Mouse (Mus musculus): Measurements from ENCODE around the gene Clip1. TPM values are rescaled to one million over a fixed set of nuclear protein-coding genes. Genes with fewer than 3 reads are reported as not detected.
A peak's percentile ranks its signal among the peaks of the same experiment; 100 is the strongest.
"Not testable (repeated sequence)": the region's sequence is repeated elsewhere in the genome, so short reads cannot be mapped to it uniquely, and the experiment has no call there.

Gene Clip1
- 100 to 1,000 TPM in 24 of 26 experiments, 10 to 100 TPM in 2; 67.9 to 242 (median 166) TPM for total RNA-seq (2018; cell fraction: chromatin; rRNA removed)
- total RNA-seq (2018; cell fraction: cytosol; rRNA removed) = 10 to 100 TPM; 39.8 to 66.1 (median 53.8) TPM
- 100 to 1,000 TPM in 10 of 26 experiments, 10 to 100 TPM in 16; 58.0 to 166 (median 93.6) TPM for total RNA-seq (2018; cell fraction: nucleus; rRNA removed)
- polyA plus RNA-seq (2018) = 40.2 to 65.1 TPM (median 40.4 TPM) in 3 replicates

DNA sequence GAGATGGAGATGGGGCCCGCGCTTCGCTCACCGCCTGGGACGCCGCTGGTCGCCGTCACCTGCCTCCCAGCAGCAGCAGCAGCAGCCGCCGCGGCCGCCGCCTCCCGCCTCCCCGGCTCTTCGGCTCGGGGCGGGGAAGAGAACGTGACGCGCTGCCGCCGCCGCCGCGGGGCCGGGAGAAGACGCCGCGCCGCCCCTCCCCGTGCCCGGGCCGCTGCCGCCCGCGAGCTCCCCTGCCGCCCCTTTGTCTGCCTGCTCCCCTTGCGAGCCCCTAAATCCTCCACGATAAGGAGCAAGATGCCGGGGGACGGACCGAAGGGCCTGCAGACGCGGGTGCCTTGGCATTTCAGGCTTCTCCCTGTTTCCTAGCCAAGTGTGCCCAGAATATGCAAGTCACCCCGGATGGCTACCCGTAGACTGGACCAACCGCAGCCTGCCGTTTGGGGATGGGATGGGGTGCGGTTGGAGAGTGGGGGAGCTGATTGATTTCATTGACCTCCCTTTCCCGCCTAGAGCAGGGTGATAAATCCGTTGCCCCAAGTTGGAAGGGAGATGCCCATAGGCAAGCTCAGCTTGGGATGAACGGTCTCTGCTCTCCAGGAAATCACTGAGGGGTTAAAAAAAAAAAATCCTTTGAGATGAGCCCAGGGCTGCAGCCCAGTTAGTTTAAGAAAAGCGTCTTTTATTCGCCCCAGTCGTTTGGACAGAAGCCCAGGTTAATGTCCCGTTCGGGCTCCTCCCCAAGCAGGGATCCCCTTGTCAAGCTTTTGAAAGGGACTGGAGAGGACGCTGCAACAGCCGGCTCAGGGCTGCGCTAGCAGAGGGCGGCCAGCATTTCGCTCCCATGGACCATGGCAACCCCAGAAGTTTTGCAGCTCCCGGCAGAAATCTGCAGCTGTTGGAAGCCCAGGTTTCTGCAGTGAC lies at the start of gene Clip1:
Clip1 (minus strand) TSS at position 398 of the 924 bp plus-strand sequence.
- H3K27ac ChIP-seq = peak within 1 kb of the TSS; percentile 76

DNA sequence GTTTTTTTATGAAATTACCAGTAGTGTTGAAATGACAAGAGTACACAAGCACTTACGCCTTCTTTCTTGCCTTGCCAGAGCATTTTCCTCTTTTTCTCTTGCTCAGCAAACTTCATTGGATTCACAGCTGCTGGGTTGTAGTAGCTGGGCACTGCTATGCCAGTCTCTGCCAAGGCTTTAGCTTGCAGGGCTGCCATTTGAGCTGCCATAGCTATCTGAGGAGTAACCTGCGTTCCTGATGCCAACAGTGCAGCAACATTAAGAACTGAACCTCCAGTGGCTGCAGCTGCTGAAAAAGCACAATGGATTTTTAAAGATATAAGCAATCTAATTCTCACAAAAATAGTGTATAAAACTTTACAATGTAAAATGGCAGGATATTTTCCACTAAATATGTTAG lies 46.6 kb upstream of the Clip1 start:
- Histone ChIP-seq H3K4me3 (ENCODE audit: inconsistent target) (no peak overlapping the region), H3K27ac (no peak overlapping the region), H3K79me2 (ENCODE audit: inconsistent target) (peaks cover 33% of the 10 kb centered on the region; the same call in 1 of the 2 replicates), H3K36me3 (ENCODE audit: inconsistent target) (peaks cover 84% of the 10 kb centered on the region)
- 100% methylated on average over 2 of the region's 2 CpGs for WGBS (ENCODE audit: missing documents)

More for the DNA sequence above, at the start of gene Clip1:
- no peaks in the 10 kb centered on the region for H3K36me3 ChIP-seq (ENCODE audit: inconsistent target)
- H3K4me3 ChIP-seq (ENCODE audit: inconsistent target) = peak within 1 kb of the TSS; percentile 67
- H3K79me2 ChIP-seq (ENCODE audit: inconsistent target) = peaks cover 40% of the 10 kb centered on the region
- WGBS (ENCODE audit: missing documents) = 2% methylated on average over 31 of the region's 64 CpGs

DNA sequence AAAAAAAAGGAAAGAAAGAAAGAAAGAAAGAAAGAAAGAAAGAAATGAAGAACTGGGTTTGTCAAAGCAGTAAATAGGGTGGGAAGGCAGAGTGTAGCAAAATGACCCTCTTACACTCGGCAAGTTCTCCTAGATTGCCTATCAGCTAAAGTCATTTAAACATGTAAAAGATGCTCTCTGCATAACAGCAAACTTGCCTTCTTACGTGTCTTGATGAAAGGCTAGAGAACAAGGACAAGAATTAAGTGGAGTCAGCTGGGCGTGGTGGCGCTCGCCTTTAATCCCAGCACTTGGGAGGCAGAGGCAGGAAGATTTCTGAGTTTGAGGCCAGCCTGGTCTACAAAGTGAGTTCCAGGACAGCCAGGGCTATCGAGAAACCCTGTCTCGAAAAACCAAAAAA lies 39.4 kb upstream of the Clip1 start:
- Histone ChIP-seq H3K79me2 (ENCODE audit: inconsistent target) (peaks cover 20% of the 10 kb centered on the region), H3K36me3 (ENCODE audit: inconsistent target) (peaks cover 13% of the 10 kb centered on the region)
- not testable (repeated sequence) for H3K4me3 ChIP-seq (ENCODE audit: inconsistent target); H3K27ac ChIP-seq
- 73% methylated on average over 7 of the region's 7 CpGs for WGBS (ENCODE audit: missing documents)

DNA sequence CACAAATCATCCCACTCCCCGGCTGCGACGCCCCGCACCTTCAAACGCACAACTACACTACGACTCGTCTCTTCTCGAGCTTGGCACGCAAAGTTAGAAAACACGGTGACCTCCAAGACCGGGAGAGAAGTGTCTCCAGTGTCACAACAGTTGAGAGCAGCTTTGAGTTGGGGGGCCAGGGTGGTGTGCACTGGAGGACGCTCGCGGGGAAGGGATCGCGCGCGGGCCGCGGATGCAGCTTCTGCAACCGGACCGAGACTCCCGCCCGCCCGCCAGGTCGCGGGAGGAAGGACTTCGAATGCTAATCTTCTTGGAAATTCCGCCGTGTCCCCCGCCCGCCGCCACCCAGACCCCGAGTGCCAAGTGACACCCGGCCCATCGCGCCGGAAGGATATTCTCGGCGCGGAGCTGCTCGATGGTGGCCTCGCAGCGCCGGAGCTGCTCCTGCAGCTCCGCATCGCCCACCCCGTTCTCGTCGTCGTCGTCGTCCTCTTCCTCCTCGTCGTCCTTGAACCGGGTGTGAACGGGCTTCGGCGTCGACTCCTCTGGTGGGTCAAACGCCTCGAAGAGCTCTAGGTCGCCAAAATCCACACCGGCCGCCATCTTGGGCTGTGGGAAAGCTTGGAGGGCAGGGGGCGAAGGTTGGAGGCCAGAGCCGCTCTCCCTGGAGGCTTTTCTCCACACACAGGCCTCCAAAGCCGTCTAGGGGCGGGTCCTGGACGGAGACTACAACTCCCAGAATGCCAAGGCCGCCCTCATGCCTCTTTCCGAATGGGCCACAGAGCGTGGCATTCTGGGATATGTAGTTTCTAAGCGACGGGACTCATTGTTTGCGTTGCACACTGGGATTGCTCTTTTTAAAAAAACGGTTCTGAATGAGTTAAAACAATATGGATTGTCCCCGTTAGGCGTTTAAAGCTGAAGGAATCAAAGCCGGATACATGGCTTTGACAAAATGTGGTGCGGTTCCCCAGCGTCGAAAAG lies 36.2 kb upstream of the Clip1 start, which contains the start of gene Zcchc8:
Zcchc8 (minus strand) TSS at position 773 of the 984 bp plus-strand sequence.
- no peaks in the 10 kb centered on the region; the same call in 1 of the 2 replicates for H3K36me3 ChIP-seq (ENCODE audit: inconsistent target)
- H3K79me2 ChIP-seq (ENCODE audit: inconsistent target) = peaks cover 52% of the 10 kb centered on the region
- peak within 1 kb of the TSS; percentile 84 for H3K4me3 ChIP-seq (ENCODE audit: inconsistent target)
- H3K27ac ChIP-seq = peak within 1 kb of the TSS; percentile 61
- WGBS (ENCODE audit: missing documents) = under 1% methylated on average over 69 of the region's 83 CpGs

DNA sequence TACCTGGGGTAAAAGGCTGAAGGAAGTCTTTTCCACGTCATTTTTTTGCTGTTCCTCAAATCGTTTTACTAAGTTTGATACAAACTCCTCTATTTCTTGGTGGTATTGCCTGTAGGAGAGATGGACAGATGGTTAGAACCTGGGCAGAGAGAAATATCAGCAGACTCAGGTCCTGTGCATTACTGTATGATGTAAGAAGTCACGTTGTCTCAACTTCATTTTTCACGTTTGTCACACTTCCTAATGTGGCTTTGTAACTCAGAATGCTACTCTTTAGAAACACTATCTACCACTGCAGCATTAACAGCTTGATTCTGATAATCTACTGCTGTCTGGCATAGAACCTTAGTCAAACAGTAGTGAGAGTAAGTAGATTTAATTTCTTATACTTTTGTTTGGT lies 30.2 kb upstream of the Clip1 start:
- H3K27ac ChIP-seq = peak overlapping the region; percentile 83
- H3K36me3 ChIP-seq (ENCODE audit: inconsistent target) = peaks cover 31% of the 10 kb centered on the region

DNA sequence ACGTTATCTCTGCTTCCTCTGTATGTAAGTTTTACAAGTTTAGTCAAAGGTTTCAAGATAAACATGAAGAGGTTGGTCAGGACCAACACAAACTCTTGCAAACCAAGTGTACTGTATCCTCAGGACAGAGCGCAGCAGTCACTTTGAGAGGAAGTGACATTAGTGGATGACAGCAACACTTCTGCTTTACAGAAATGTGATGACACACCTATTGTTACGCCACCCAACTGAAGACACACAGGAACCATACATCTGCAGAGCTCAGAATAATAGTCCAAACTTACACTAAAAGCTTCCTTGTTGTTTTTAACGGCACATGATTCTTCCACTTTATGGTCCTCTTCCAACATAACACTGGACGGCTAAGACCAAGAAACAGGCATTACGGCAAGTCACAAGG lies 29.4 kb upstream of the Clip1 start:
- 19% methylated on average over 6 of the region's 6 CpGs for WGBS (ENCODE audit: missing documents)
- peaks cover 39% of the 10 kb centered on the region for H3K36me3 ChIP-seq (ENCODE audit: inconsistent target)
- no peak overlapping the region for H3K4me3 ChIP-seq (ENCODE audit: inconsistent target)
- H3K79me2 ChIP-seq (ENCODE audit: inconsistent target) = peaks cover 79% of the 10 kb centered on the region
- peak overlapping the region; percentile 83 for H3K27ac ChIP-seq

More for the DNA sequence above, 30.2 kb upstream of the Clip1 start:
- H3K79me2 ChIP-seq (ENCODE audit: inconsistent target) = peaks cover 80% of the 10 kb centered on the region
- no peak overlapping the region for H3K4me3 ChIP-seq (ENCODE audit: inconsistent target)
- WGBS (ENCODE audit: missing documents) = 33% methylated on average over 4 of the region's 4 CpGs

DNA sequence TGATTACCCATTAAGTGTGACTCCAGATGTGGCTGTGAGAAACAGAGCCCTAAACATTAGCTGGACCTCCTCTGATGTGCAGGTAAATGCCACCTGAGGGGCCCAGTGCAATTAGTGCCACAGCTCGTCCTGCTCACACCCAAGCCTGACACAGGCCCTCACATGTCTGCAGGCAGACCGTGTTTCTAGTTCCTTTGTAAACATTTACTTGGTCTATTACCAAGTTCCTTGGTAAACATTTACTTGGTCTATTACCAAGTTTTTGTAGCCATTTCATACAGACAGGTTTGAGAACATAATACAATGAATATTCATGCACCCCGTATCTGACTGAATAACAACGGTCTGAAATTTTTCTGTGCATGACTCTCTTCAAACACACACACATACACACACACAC lies 25.2 kb upstream of the Clip1 start:
- peaks cover 72% of the 10 kb centered on the region for H3K36me3 ChIP-seq (ENCODE audit: inconsistent target)
- peaks cover 45% of the 10 kb centered on the region for H3K79me2 ChIP-seq (ENCODE audit: inconsistent target)
- no peak overlapping the region for H3K27ac ChIP-seq
- no peak overlapping the region for H3K4me3 ChIP-seq (ENCODE audit: inconsistent target)
- 97% methylated on average over 3 of the region's 4 CpGs for WGBS (ENCODE audit: missing documents)

DNA sequence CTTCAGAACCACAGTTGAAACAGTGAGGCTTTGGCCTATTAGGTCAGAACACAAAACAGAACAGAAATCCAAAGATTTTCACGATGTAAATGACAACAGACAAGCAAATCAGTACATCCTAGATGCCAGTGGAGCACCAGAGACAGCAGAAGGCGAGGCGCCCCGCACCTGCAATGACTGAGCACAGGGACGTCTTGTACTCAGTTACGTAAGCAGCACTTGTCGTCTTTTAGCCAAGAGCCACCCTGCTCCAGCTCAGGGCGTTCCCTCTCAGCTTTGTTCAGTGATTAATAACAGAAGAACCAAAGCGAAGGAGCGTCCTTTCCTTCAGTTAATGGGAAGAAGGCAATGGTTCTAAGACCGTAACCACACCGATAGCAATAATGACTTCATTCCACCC lies 24.2 kb upstream of the Clip1 start:
- H3K79me2 ChIP-seq (ENCODE audit: inconsistent target) = peaks cover 45% of the 10 kb centered on the region
- peaks cover 82% of the 10 kb centered on the region for H3K36me3 ChIP-seq (ENCODE audit: inconsistent target)
- no peak overlapping the region for H3K27ac ChIP-seq
- WGBS (ENCODE audit: missing documents) = 93% methylated on average over 12 of the region's 12 CpGs
- H3K4me3 ChIP-seq (ENCODE audit: inconsistent target) = no peak overlapping the region

DNA sequence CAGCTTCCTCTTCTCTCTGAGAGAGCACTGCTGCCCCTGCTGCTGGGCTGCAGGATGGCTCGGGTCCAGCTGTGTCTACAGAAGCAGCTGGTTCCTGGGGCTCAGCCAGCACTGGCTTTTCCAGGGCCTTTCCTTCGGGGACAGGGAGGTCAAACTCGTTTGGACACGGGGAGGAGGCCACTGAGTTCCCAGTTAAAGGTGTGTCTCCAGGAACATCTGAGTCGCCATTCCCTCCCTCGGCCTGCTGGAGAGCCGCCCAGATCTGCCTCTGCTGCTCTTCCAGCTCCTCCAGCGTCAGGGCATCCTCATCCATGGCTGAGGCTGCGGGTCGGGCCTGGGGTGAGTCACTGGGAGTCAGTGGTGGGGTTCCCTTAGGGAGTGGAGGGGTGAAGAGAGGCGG lies 16.2 kb upstream of the Clip1 start:
- 82% methylated on average over 11 of the region's 11 CpGs for WGBS (ENCODE audit: missing documents)
- H3K4me3 ChIP-seq (ENCODE audit: inconsistent target) = no peak overlapping the region
- no peaks in the 10 kb centered on the region for H3K79me2 ChIP-seq (ENCODE audit: inconsistent target)
- H3K27ac ChIP-seq = no peak overlapping the region
- peaks cover 62% of the 10 kb centered on the region for H3K36me3 ChIP-seq (ENCODE audit: inconsistent target)

DNA sequence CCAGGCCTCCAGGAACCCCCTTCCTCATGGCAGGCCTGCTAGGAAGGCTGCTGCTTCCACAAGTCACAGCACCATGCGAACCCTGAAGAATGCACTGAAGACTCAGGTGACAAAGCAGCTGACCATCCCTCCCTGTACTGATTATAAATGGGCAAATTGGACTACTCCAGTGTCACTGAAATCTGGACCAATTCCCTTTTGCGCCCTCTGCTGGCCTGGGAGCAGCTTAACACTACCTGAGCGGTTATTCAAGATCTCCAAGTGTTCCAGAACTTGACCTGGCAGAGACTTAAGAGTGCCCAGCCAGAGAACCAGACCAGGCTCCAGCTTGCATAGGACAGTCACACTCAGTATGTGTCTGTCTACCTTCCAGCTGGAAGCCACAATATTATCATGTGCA lies 14.8 kb upstream of the Clip1 start:
- H3K27ac ChIP-seq = no peak overlapping the region
- H3K79me2 ChIP-seq (ENCODE audit: inconsistent target) = no peaks in the 10 kb centered on the region
- no peak overlapping the region for H3K4me3 ChIP-seq (ENCODE audit: inconsistent target)
- 32% methylated on average over 3 of the region's 3 CpGs for WGBS (ENCODE audit: missing documents)
- H3K36me3 ChIP-seq (ENCODE audit: inconsistent target) = peaks cover 48% of the 10 kb centered on the region

DNA sequence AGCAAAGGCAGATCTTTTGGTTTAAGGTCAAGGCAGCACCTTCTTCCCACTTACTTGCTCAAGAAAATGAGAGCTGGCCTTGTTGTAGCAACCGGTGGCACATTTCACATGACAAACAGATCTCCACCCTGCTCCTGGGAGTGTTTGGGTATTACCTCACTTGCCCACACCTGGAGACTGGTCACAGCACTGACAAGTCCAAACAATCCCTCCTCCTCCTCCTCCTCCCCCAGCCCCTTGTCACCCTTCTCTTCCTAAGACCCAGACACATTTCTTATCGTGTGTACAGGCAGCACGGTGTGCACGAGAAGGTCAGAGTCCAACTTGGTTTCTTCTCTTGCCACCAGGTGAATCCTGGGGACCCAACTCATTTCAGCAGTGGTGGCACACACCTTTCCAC lies 12.5 kb upstream of the Clip1 start:
- 96% methylated on average over 4 of the region's 4 CpGs for WGBS (ENCODE audit: missing documents)
- Histone ChIP-seq H3K4me3 (ENCODE audit: inconsistent target) (no peak overlapping the region), H3K27ac (no peak overlapping the region), H3K36me3 (ENCODE audit: inconsistent target) (peaks cover 26% of the 10 kb centered on the region), H3K79me2 (ENCODE audit: inconsistent target) (no peaks in the 10 kb centered on the region)

DNA sequence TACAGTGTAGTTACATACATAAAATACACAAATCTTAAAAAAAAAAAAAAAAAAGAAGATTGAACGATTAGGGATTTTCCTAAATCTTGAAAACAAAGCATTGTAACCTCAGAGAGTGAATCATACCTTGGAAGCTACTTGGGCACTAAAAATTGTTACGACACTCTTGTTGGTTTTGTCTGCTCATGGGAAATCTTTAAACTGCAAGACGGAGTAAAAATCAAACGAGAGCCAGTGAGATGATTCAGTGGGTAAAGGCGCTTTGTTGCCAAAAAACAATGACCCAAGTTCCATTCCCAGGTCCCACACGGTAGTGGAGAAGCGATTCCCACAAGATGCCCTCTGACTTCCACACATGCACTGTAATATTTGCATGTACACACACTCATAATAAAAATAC lies 11.8 kb upstream of the Clip1 start:
- Histone ChIP-seq H3K79me2 (ENCODE audit: inconsistent target) (no peaks in the 10 kb centered on the region), H3K36me3 (ENCODE audit: inconsistent target) (peaks cover 21% of the 10 kb centered on the region), H3K27ac (no peak overlapping the region), H3K4me3 (ENCODE audit: inconsistent target) (no peak overlapping the region)
- 67% methylated on average over 7 of the region's 7 CpGs for WGBS (ENCODE audit: missing documents)

DNA sequence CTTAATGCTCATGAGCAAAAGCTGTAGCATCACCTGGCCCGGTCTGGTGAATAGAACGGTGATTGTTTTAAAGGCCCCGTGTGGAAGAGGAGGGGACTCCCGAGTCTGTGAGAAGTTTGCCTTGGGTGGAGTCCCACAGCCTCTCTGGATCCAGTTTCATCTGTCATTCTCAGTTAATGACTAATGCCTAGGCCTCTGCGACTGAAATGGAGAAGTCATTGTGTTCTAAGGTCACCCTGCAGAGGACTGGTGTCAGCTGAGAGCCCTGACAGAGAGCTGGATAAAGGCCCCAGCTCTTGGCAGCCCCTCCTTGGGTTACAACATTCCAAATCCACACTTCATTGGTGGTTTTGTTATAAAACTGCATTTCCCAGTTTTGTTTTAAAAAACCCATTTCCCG lies 10.1 kb upstream of the Clip1 start:
- Histone ChIP-seq H3K4me3 (ENCODE audit: inconsistent target) (no peak overlapping the region), H3K36me3 (ENCODE audit: inconsistent target) (0 out of 2 replicates have a peak, but pooled peaks cover 7% of the 10 kb centered on the region), H3K27ac (peak overlapping the region; percentile 51), H3K79me2 (ENCODE audit: inconsistent target) (no peaks in the 10 kb centered on the region)
- 45% methylated on average over 6 of the region's 6 CpGs for WGBS (ENCODE audit: missing documents)

Measured in macrophage (primary cell).